Mouse (Mus musculus): ENCODE measurements around the gene Igsf8.

DNA sequence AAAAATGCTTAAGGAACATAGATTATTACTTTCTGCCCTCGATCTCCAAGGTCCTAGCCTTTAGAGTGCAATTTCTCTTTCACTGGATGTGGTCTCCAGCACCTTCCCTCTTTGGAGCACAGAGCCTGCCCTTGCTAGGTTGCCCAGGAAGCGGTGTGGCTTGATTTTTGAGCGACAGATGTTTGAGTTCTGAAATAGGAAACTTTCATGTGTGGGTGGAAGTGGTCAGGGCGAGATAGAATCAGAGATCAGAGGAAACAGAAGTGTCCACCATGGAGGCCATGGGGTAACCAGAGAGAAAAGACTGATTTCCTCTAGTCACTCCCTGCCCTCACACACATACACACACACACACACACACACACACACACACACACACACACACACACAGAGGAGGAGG, 44.8 kb downstream of the Igsf8 start:
- no peak for TF ChIP-seq CTCF (IDR thresholded peaks at IDR 0.05; ENCODE audit: low read depth, low read length)
- no peak for TF ChIP-seq POLR2AphosphoS5 (IDR thresholded peaks at IDR 0.05; ENCODE audit: insufficient replicate concordance, low read depth, low read length)
- no peak for TF ChIP-seq GATA2 (IDR thresholded peaks at IDR 0.05; ENCODE audit: borderline replicate concordance, low read depth, low read length)
- no peak for TF ChIP-seq TAL1 (conservative IDR thresholded peaks at IDR 0.05; ENCODE audit: low read depth, low read length)

All from G1E (cell line).